Mouse (Mus musculus): ENCODE results near the gene Gstp3. TPM values are rescaled to one million over a fixed set of nuclear protein-coding genes. Genes with fewer than 3 reads are reported as not detected.
A peak's percentile ranks its signal among the peaks of the same experiment; 100 is the strongest.
"Not testable (repeated sequence)": the region's sequence is repeated elsewhere in the genome, so short reads cannot be mapped to it uniquely, and the experiment has no call there.

The Gstp3 gene
- polyA plus RNA-seq, 1 experiment = 1.3 TPM

- TF ChIP-seq TAL1 (IDR thresholded peaks at IDR 0.05; ENCODE audit: low read length) (no peak), GATA1 (IDR thresholded peaks at IDR 0.05; ENCODE audit: low read length) (no peak)
- peaks cover 39% of the 10 kb centered on the region for H3K4me1 ChIP-seq (ENCODE audit: control insufficient read depth)
- peaks cover 4% of the 10 kb centered on the region for H3K36me3 ChIP-seq (ENCODE audit: control insufficient read depth)
- H3K27me3 ChIP-seq (ENCODE audit: control insufficient read depth) = no peaks in the 10 kb centered on the region
- H3K9me3 ChIP-seq (ENCODE audit: control insufficient read depth, low read length) = peaks cover 5% of the 10 kb centered on the region
- H3K4me3 ChIP-seq (replicated peaks) = no peak overlapping the region
These were observed 8.4 kb downstream of the Gstp3 start for GRCm38 (mm10) chr19:4051016-4051415.

GRCm38 (mm10) chr19:4049069-4049468, 10.3 kb downstream of the Gstp3 start:
- not testable (repeated sequence) for H3K36me3 ChIP-seq (ENCODE audit: control insufficient read depth); H3K4me3 ChIP-seq (replicated peaks); H3K27me3 ChIP-seq (ENCODE audit: control insufficient read depth); H3K9me3 ChIP-seq (ENCODE audit: control insufficient read depth, low read length)
- H3K4me1 ChIP-seq (ENCODE audit: control insufficient read depth) = peaks cover 44% of the 10 kb centered on the region

- peaks cover 5% of the 10 kb centered on the region for H3K9me3 ChIP-seq (ENCODE audit: control insufficient read depth, low read length)
- H3K36me3 ChIP-seq (ENCODE audit: control insufficient read depth) = no peaks in the 10 kb centered on the region
- H3K4me3 ChIP-seq (replicated peaks) = peak overlapping the region; percentile 53
- no peaks in the 10 kb centered on the region for H3K27me3 ChIP-seq (ENCODE audit: control insufficient read depth)
- H3K4me1 ChIP-seq (ENCODE audit: control insufficient read depth) = peaks cover 52% of the 10 kb centered on the region
- TF ChIP-seq GATA1 (IDR thresholded peaks at IDR 0.05; ENCODE audit: low read length) = no peak
- TF ChIP-seq TAL1 (IDR thresholded peaks at IDR 0.05; ENCODE audit: low read length) = no peak
These were observed 11.5 kb downstream of the Gstp3 start for GRCm38 (mm10) chr19:4047859-4048258.

- H3K9me3 ChIP-seq (ENCODE audit: control insufficient read depth, low read length) = peaks cover 5% of the 10 kb centered on the region
- no peak; the same call in 2 of the 3 replicates for TF ChIP-seq TAL1 (IDR thresholded peaks at IDR 0.05; ENCODE audit: low read length)
- TF ChIP-seq GATA1 (IDR thresholded peaks at IDR 0.05; ENCODE audit: low read length) = no peak
- H3K36me3 ChIP-seq (ENCODE audit: control insufficient read depth) = no peaks in the 10 kb centered on the region
- no peaks in the 10 kb centered on the region for H3K27me3 ChIP-seq (ENCODE audit: control insufficient read depth)
- peak overlapping the region; percentile 53 for H3K4me3 ChIP-seq (replicated peaks)
- H3K4me1 ChIP-seq (ENCODE audit: control insufficient read depth) = peaks cover 56% of the 10 kb centered on the region
These were observed 12.5 kb downstream of the Gstp3 start for GRCm38 (mm10) chr19:4046866-4047254.

- Histone ChIP-seq H3K4me1 (ENCODE audit: control insufficient read depth) (peaks cover 56% of the 10 kb centered on the region), H3K27me3 (ENCODE audit: control insufficient read depth) (no peaks in the 10 kb centered on the region), H3K36me3 (ENCODE audit: control insufficient read depth) (no peaks in the 10 kb centered on the region), H3K4me3 (replicated peaks) (peak within 1 kb of the TSS; percentile 53), H3K9me3 (ENCODE audit: control insufficient read depth, low read length) (peaks cover 3% of the 10 kb centered on the region)
- TF ChIP-seq TAL1 (IDR thresholded peaks at IDR 0.05; ENCODE audit: low read length) = no peak; the same call in 2 of the 3 replicates
- TF ChIP-seq GATA1 (IDR thresholded peaks at IDR 0.05; ENCODE audit: low read length) = no peak
These were observed 13.2 kb downstream of the Gstp3 start, which contains the start of gene Gstp2 for GRCm38 (mm10) chr19:4045966-4046865. Gstp2 (minus strand) TSS chr19:4046023.

- not testable (repeated sequence) for H3K4me3 ChIP-seq (replicated peaks); H3K36me3 ChIP-seq (ENCODE audit: control insufficient read depth); H3K9me3 ChIP-seq (ENCODE audit: control insufficient read depth, low read length); H3K27me3 ChIP-seq (ENCODE audit: control insufficient read depth)
- H3K4me1 ChIP-seq (ENCODE audit: control insufficient read depth) = peaks cover 52% of the 10 kb centered on the region
These were observed 15.3 kb downstream of the Gstp3 start for GRCm38 (mm10) chr19:4044109-4044508.

GRCm38 (mm10) chr19:4042124-4042523, 17.2 kb downstream of the Gstp3 start:
- peaks cover 55% of the 10 kb centered on the region for H3K4me1 ChIP-seq (ENCODE audit: control insufficient read depth)
- no peak overlapping the region for H3K4me3 ChIP-seq (replicated peaks)
- H3K27me3 ChIP-seq (ENCODE audit: control insufficient read depth) = no peaks in the 10 kb centered on the region
- no peaks in the 10 kb centered on the region for H3K36me3 ChIP-seq (ENCODE audit: control insufficient read depth)
- TF ChIP-seq GATA1 (IDR thresholded peaks at IDR 0.05; ENCODE audit: low read length) (no peak), TAL1 (IDR thresholded peaks at IDR 0.05; ENCODE audit: low read length) (no peak)
- H3K9me3 ChIP-seq (ENCODE audit: control insufficient read depth, low read length) = no peaks in the 10 kb centered on the region

- H3K4me1 ChIP-seq (ENCODE audit: control insufficient read depth) = peaks cover 52% of the 10 kb centered on the region
- H3K27me3 ChIP-seq (ENCODE audit: control insufficient read depth); H3K9me3 ChIP-seq (ENCODE audit: control insufficient read depth, low read length); H3K36me3 ChIP-seq (ENCODE audit: control insufficient read depth); H3K4me3 ChIP-seq (replicated peaks): not testable (repeated sequence)
These were observed 17.9 kb downstream of the Gstp3 start for GRCm38 (mm10) chr19:4041500-4041899.

- not testable (repeated sequence) for H3K4me3 ChIP-seq (replicated peaks); H3K9me3 ChIP-seq (ENCODE audit: control insufficient read depth, low read length); H3K27me3 ChIP-seq (ENCODE audit: control insufficient read depth); H3K36me3 ChIP-seq (ENCODE audit: control insufficient read depth)
- peaks cover 52% of the 10 kb centered on the region for H3K4me1 ChIP-seq (ENCODE audit: control insufficient read depth)
These were observed 18.4 kb downstream of the Gstp3 start for GRCm38 (mm10) chr19:4040941-4041340.

- H3K4me1 ChIP-seq (ENCODE audit: control insufficient read depth) = peaks cover 33% of the 10 kb centered on the region
- H3K9me3 ChIP-seq (ENCODE audit: control insufficient read depth, low read length) = no peaks in the 10 kb centered on the region
- no peak for TF ChIP-seq GATA1 (IDR thresholded peaks at IDR 0.05; ENCODE audit: low read length)
- no peak for TF ChIP-seq TAL1 (IDR thresholded peaks at IDR 0.05; ENCODE audit: low read length)
- H3K27me3 ChIP-seq (ENCODE audit: control insufficient read depth) = no peaks in the 10 kb centered on the region
- H3K4me3 ChIP-seq (replicated peaks) = peak within 1 kb of the TSS; percentile 69
- peaks cover 9% of the 10 kb centered on the region for H3K36me3 ChIP-seq (ENCODE audit: control insufficient read depth)
These were observed 21.6 kb downstream of the Gstp3 start, which contains the start of gene Gstp1 for GRCm38 (mm10) chr19:4037788-4038232. Gstp1 (minus strand) TSS chr19:4037985.

GRCm38 (mm10) chr19:4037154-4037787, 22.1 kb downstream of the Gstp3 start:
- H3K4me3 ChIP-seq (replicated peaks) = peak overlapping the region; percentile 69
- H3K36me3 ChIP-seq (ENCODE audit: control insufficient read depth); H3K9me3 ChIP-seq (ENCODE audit: control insufficient read depth, low read length); H3K27me3 ChIP-seq (ENCODE audit: control insufficient read depth): not testable (repeated sequence)
- H3K4me1 ChIP-seq (ENCODE audit: control insufficient read depth) = peaks cover 34% of the 10 kb centered on the region

Data from erythroblast, embryonic 14.5 days (primary cell).